Mouse (Mus musculus) heart, postnatal 14 days (tissue): ENCODE data around the gene Spire2. TPM values are rescaled to one million over a fixed set of nuclear protein-coding genes. Genes with fewer than 3 reads are reported as not detected.
A peak's percentile ranks its signal among the peaks of the same experiment; 100 is the strongest.

Experiments
- DNase-seq, 2 experiments: peaks; one replicate each; pipeline ENCODE4 v3.0.0; 2021 to 2022
- intact Hi-C: fragments of 180-260 bp; cut with DNase I; formaldehyde crosslinking; loops from one replicate; pipeline ENCODE4 v1.15.1; 2025
- total RNA-seq, 2 experiments: library from RNA; stranded (reverse); gene quantifications; 2 replicates each; pipeline ENCODE4 v1.2.3; 2021

Gene Spire2
- total RNA-seq, 2 experiments from 2014 or later = 0.24 to 0.32 TPM

- no peak for DNase-seq
- intact Hi-C loops = no loop called here
These were observed 43.2 kb downstream of the Spire2 start for GRCm38 (mm10) chr8:123375701-123376100.

- intact Hi-C loops = no loop called here
- no peak for DNase-seq
These were observed 43.6 kb downstream of the Spire2 start for GRCm38 (mm10) chr8:123376106-123376505.

GRCm38 (mm10) chr8:123381711-123382110 is 49.2 kb downstream of the Spire2 start:
- intact Hi-C loops = no loop called here
- DNase-seq = no peak

GRCm38 (mm10) chr8:123382516-123382915 is 50.0 kb downstream of the Spire2 start:
- intact Hi-C loops = no loop called here
- DNase-seq = no peak

GRCm38 (mm10) chr8:123384883-123385540 is 52.5 kb downstream of the Spire2 start:
- peak in 1 of 2 experiments; percentile 43 for DNase-seq
- intact Hi-C loops = loop anchor here (5.0 kb wide), 1 partner anchor 37 kb away; the partner anchor contains the start of gene Def8

GRCm38 (mm10) chr8:123387041-123387440 is 54.5 kb downstream of the Spire2 start:
- DNase-seq = no peak
- intact Hi-C loops = loop anchor here (5.0 kb wide), 1 partner anchor 35 kb away; the partner anchor contains the start of gene Def8

- intact Hi-C loops = loop anchor here (5.0 kb wide), 1 partner anchor 34 kb away; the partner anchor contains the start of gene Def8
- DNase-seq = no peak
These were observed 55.3 kb downstream of the Spire2 start for GRCm38 (mm10) chr8:123387801-123388200.

- DNase-seq = no peak
- intact Hi-C loops = loop anchor here (5.0 kb wide), 1 partner anchor 33 kb away; the partner anchor contains the start of gene Def8
These were observed 56.5 kb downstream of the Spire2 start for GRCm38 (mm10) chr8:123389026-123389425.

- DNase-seq = no peak
- intact Hi-C loops = no loop called here
These were observed 65.8 kb downstream of the Spire2 start for GRCm38 (mm10) chr8:123398308-123398707.

GRCm38 (mm10) chr8:123401936-123402335 is 69.4 kb downstream of the Spire2 start:
- intact Hi-C loops = no loop called here
- no peak for DNase-seq

- intact Hi-C loops = no loop called here
- DNase-seq = peak; percentile 28 to 51
These were observed 70.3 kb downstream of the Spire2 start for GRCm38 (mm10) chr8:123402730-123403326.

GRCm38 (mm10) chr8:123404521-123404920 is 72.0 kb downstream of the Spire2 start:
- no peak for DNase-seq
- intact Hi-C loops = no loop called here

- DNase-seq = peak; percentile 52 to 76
- intact Hi-C loops = no loop called here
These were observed 74.3 kb downstream of the Spire2 start, which contains the start of gene Mc1r for GRCm38 (mm10) chr8:123406786-123407185. Mc1r (plus strand) TSS chr8:123407107.

- no peak for DNase-seq
- intact Hi-C loops = no loop called here
These were observed 75.1 kb downstream of the Spire2 start for GRCm38 (mm10) chr8:123407612-123408011.

- intact Hi-C loops = no loop called here
- DNase-seq = no peak
These were observed 76.4 kb downstream of the Spire2 start for GRCm38 (mm10) chr8:123408586-123409544.

GRCm38 (mm10) chr8:123410049-123410587 is 77.6 kb downstream of the Spire2 start:
- intact Hi-C loops = no loop called here
- DNase-seq = peak; percentile 47 to 64

- no peak for DNase-seq
- intact Hi-C loops = no loop called here
These were observed 78.3 kb downstream of the Spire2 start for GRCm38 (mm10) chr8:123410788-123411187.

GRCm38 (mm10) chr8:123411246-123411645 is 78.7 kb downstream of the Spire2 start, which contains the start of gene Tubb3:
Tubb3 (plus strand) TSS chr8:123411424.
- peak; percentile 47 to 49 for DNase-seq
- intact Hi-C loops = no loop called here

- intact Hi-C loops = no loop called here
- no peak for DNase-seq
These were observed 79.3 kb downstream of the Spire2 start for GRCm38 (mm10) chr8:123411781-123412327.

GRCm38 (mm10) chr8:123412560-123413170 is 80.2 kb downstream of the Spire2 start:
- no peak for DNase-seq
- intact Hi-C loops = no loop called here
